Mouse (Mus musculus) erythroblast, embryonic 14.5 days (primary cell): ENCODE results near the gene Ccdc33. TPM values are rescaled to one million over a fixed set of nuclear protein-coding genes. Genes with fewer than 3 reads are reported as not detected.

Experiments
- H3K27me3 ChIP-seq: 2 replicates; pipeline ENCODE4 v1.6.1; 2012; ENCODE audit warnings: inconsistent platforms; ENCODE audit not compliant: control insufficient read depth
- H3K36me3 ChIP-seq: 2 replicates; pipeline ENCODE4 v1.6.1; 2012; ENCODE audit warnings: mild to moderate bottlenecking, inconsistent platforms; ENCODE audit not compliant: control insufficient read depth
- H3K4me1 ChIP-seq: 2 replicates; pipeline ENCODE4 v1.6.1; 2012; ENCODE audit warnings: inconsistent platforms; ENCODE audit not compliant: control insufficient read depth
- H3K4me3 ChIP-seq: replicated peaks from 2 replicates; pipeline ENCODE3; 2012; ENCODE audit warnings: moderate library complexity, mild to moderate bottlenecking, inconsistent platforms
- H3K9me3 ChIP-seq: 2 replicates; pipeline ENCODE4 v1.6.1; 2012; ENCODE audit warnings: low read length, inconsistent platforms, mixed read lengths; ENCODE audit not compliant: control insufficient read depth
- GATA1 ChIP-seq: IDR thresholded peaks from 2 replicates; pipeline ENCODE4 v1.6.1; 2012; ENCODE audit warnings: low read length, inconsistent platforms, mixed read lengths
- TAL1 ChIP-seq: IDR thresholded peaks from 3 replicates; pipeline ENCODE4 v1.6.1; 2012; ENCODE audit warnings: low read length, inconsistent platforms, mixed read lengths
- polyA plus RNA-seq: library from polyadenylated mRNA; stranded (reverse); fragments of >175 nt; gene quantifications from 2 replicates; pipeline ENCODE4 v1.2.3, GENCODE M21; 2012

The Ccdc33 gene
- polyA plus RNA-seq, 1 experiment: not detected

- Histone ChIP-seq H3K36me3 (no peaks in the 10 kb centered on the region), H3K4me3 (no peak overlapping the region), H3K27me3 (peaks cover 8% of the 10 kb centered on the region; the same call in 1 of the 2 replicates), H3K4me1 (no peaks in the 10 kb centered on the region), H3K9me3 (no peaks in the 10 kb centered on the region)
- TF ChIP-seq GATA1: no peak
- no peak for TF ChIP-seq TAL1
These were observed 82.5 kb downstream of the Ccdc33 start for GRCm38 (mm10) chr9:58035951-58036698.

DNA sequence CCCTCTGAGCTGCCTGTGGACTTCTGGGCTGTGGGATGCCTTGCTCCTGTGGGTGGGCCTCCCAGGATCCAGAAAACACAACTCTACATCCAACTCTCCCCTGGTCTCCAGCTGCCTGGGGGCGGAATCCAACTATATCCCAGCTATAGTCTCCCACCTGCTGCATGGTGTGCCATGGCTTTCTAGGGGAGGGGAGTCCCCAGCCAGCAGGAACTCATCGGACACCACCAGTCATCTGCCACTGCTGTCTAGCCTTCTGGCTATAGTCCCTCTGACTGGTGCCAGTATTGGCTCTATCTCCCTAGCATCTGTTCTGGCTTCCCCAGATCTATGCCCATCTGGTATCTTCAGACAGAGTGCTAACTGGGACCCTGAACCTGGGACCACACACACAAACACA lies 83.1 kb downstream of the Ccdc33 start:
- TF ChIP-seq TAL1 (no peak), GATA1 (no peak)
- Histone ChIP-seq H3K27me3 (peaks cover 8% of the 10 kb centered on the region; the same call in 1 of the 2 replicates), H3K9me3 (no peaks in the 10 kb centered on the region), H3K4me3 (no peak overlapping the region), H3K36me3 (no peaks in the 10 kb centered on the region), H3K4me1 (no peaks in the 10 kb centered on the region)

- no peak for TF ChIP-seq GATA1
- no peak for TF ChIP-seq TAL1
- H3K9me3 ChIP-seq: no peaks in the 10 kb centered on the region
- H3K4me3 ChIP-seq: no peak overlapping the region
- H3K4me1 ChIP-seq: no peaks in the 10 kb centered on the region
- no peaks in the 10 kb centered on the region for H3K36me3 ChIP-seq
- peaks cover 3% of the 10 kb centered on the region; the same call in 1 of the 2 replicates for H3K27me3 ChIP-seq
These were observed 86.7 kb downstream of the Ccdc33 start for GRCm38 (mm10) chr9:58031895-58032294.

DNA sequence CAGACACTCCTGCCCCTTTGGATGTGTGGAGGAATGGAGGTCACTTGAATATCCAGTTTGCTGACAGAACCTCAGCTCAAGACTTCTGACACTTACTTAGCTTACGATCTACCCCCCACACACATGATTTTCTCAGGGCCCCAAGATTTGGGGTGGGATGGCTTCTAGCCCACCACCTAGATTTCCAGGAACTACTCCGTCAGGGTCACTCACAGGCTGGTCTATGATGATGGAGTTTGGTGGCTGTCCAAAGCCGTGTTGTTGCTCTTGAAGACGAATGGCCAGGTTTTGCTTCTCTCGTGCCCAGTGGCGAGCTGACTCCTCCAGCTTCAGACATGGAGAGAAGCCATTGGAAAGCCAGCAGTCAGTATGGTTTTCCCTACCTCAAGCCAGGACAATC lies 89.0 kb downstream of the Ccdc33 start:
- H3K9me3 ChIP-seq: no peaks in the 10 kb centered on the region
- no peak overlapping the region for H3K4me3 ChIP-seq
- H3K27me3 ChIP-seq: no peaks in the 10 kb centered on the region
- TF ChIP-seq GATA1 (no peak), TAL1 (no peak)
- H3K4me1 ChIP-seq: no peaks in the 10 kb centered on the region
- H3K36me3 ChIP-seq: no peaks in the 10 kb centered on the region

- no peaks in the 10 kb centered on the region for H3K4me1 ChIP-seq
- no peaks in the 10 kb centered on the region for H3K36me3 ChIP-seq
- no peaks in the 10 kb centered on the region for H3K27me3 ChIP-seq
- H3K9me3 ChIP-seq: no peaks in the 10 kb centered on the region
- no peak overlapping the region for H3K4me3 ChIP-seq
- TF ChIP-seq TAL1 (no peak), GATA1 (no peak)
These were observed 89.8 kb downstream of the Ccdc33 start for GRCm38 (mm10) chr9:58028841-58029240.

GRCm38 (mm10) chr9:58027426-58028180 lies 91.0 kb downstream of the Ccdc33 start:
- no peaks in the 10 kb centered on the region for H3K9me3 ChIP-seq
- TF ChIP-seq GATA1 (no peak), TAL1 (no peak)
- H3K36me3 ChIP-seq: no peaks in the 10 kb centered on the region
- H3K4me3 ChIP-seq: no peak overlapping the region
- no peaks in the 10 kb centered on the region for H3K4me1 ChIP-seq
- no peaks in the 10 kb centered on the region for H3K27me3 ChIP-seq

- Histone ChIP-seq H3K27me3 (peaks cover 3% of the 10 kb centered on the region; the same call in 1 of the 2 replicates), H3K36me3 (no peaks in the 10 kb centered on the region), H3K4me1 (no peaks in the 10 kb centered on the region), H3K4me3 (no peak overlapping the region), H3K9me3 (no peaks in the 10 kb centered on the region)
- TF ChIP-seq TAL1: no peak
- no peak for TF ChIP-seq GATA1
These were observed 92.6 kb downstream of the Ccdc33 start for GRCm38 (mm10) chr9:58025995-58026394.

GRCm38 (mm10) chr9:58018385-58018784 lies 100.2 kb downstream of the Ccdc33 start:
- no peaks in the 10 kb centered on the region for H3K9me3 ChIP-seq
- H3K27me3 ChIP-seq: peaks cover 3% of the 10 kb centered on the region; the same call in 1 of the 2 replicates
- H3K4me3 ChIP-seq: no peak overlapping the region
- no peaks in the 10 kb centered on the region for H3K4me1 ChIP-seq
- no peaks in the 10 kb centered on the region for H3K36me3 ChIP-seq
- no peak for TF ChIP-seq GATA1
- no peak for TF ChIP-seq TAL1

DNA sequence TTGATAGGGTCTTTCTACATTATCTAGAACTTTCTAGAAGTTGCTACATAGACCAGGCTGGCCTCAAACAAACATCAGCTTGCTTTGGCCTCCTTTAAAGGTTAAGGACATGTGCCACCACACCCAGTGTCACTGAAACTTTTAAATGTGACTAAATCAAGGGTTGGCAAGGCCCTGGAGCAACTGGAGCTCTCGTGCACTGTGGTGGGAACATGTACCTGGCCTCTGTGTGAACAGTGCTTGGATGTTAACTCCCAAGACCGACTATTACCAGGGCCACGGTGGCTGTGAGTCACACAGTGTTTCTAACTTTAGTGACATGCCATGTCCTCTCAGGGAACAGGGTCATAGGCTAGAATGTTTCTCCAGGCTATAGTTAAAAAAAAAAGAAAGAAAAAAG lies 101.7 kb downstream of the Ccdc33 start:
- no peaks in the 10 kb centered on the region for H3K36me3 ChIP-seq
- TF ChIP-seq GATA1 (no peak), TAL1 (no peak)
- peaks cover 3% of the 10 kb centered on the region; the same call in 1 of the 2 replicates for H3K27me3 ChIP-seq
- no peaks in the 10 kb centered on the region for H3K4me1 ChIP-seq
- no peaks in the 10 kb centered on the region for H3K9me3 ChIP-seq
- no peak overlapping the region for H3K4me3 ChIP-seq
